Mouse (Mus musculus): ENCODE results near the gene Hoxc6. TPM values are rescaled to one million over a fixed set of nuclear protein-coding genes. Genes with fewer than 3 reads are reported as not detected.

The Hoxc6 gene
- total RNA-seq, 2 experiments from 2014 or later: not detected

- H3K27ac ChIP-seq: no peak overlapping the region
- H3K4me3 ChIP-seq: no peak overlapping the region
- TF ChIP-seq CTCF (conservative IDR thresholded peaks at IDR 0.05): no peak
- no peak for DNase-seq (ENCODE audit: low spot score in 2 of 2)
These were observed 58.3 kb downstream of the Hoxc6 start for GRCm38 (mm10) chr15:103056396-103056795.

GRCm38 (mm10) chr15:103058715-103059114 lies 60.7 kb downstream of the Hoxc6 start:
- TF ChIP-seq CTCF (conservative IDR thresholded peaks at IDR 0.05): no peak
- H3K27ac ChIP-seq: no peak overlapping the region
- no peak for DNase-seq (ENCODE audit: low spot score in 2 of 2)
- H3K4me3 ChIP-seq: no peak overlapping the region

GRCm38 (mm10) chr15:103059393-103059992 lies 61.4 kb downstream of the Hoxc6 start:
- Histone ChIP-seq H3K27ac (no peak overlapping the region), H3K4me3 (no peak overlapping the region)
- no peak for TF ChIP-seq CTCF (conservative IDR thresholded peaks at IDR 0.05)
- no peak for DNase-seq (ENCODE audit: low spot score in 2 of 2)

- H3K4me3 ChIP-seq: no peak overlapping the region
- H3K27ac ChIP-seq: no peak overlapping the region
- no peak for DNase-seq (ENCODE audit: low spot score in 2 of 2)
- no peak for TF ChIP-seq CTCF (conservative IDR thresholded peaks at IDR 0.05)
These were observed 61.9 kb downstream of the Hoxc6 start for GRCm38 (mm10) chr15:103060021-103060340.

GRCm38 (mm10) chr15:103060341-103061130 lies 62.5 kb downstream of the Hoxc6 start:
- no peak for DNase-seq (ENCODE audit: low spot score in 2 of 2)
- no peak for TF ChIP-seq CTCF (conservative IDR thresholded peaks at IDR 0.05)
- Histone ChIP-seq H3K4me3 (no peak overlapping the region), H3K27ac (no peak overlapping the region)

GRCm38 (mm10) chr15:103061131-103061825 lies 63.2 kb downstream of the Hoxc6 start:
- TF ChIP-seq CTCF (conservative IDR thresholded peaks at IDR 0.05): no peak
- H3K27ac ChIP-seq: no peak overlapping the region
- no peak overlapping the region for H3K4me3 ChIP-seq
- DNase-seq (ENCODE audit: low spot score in 2 of 2): no peak

Small RNA genes within 50 kb of the gene (microRNA-seq; reads per million reads assigned to microRNA genes)
- gene Mir196a-2 (0 to 0.32 reads per million in 2 experiments), gene Mir615 (0.55 to 1.6 reads per million in 2 experiments)

Other genes with a start within 250 kb of the Hoxc6 start
- gene Hoxc13, start 77.2 kb upstream of the Hoxc6 start, total RNA-seq (2021): not detected
- not detected for gene Hoxc12, start 61.5 kb upstream of the Hoxc6 start, total RNA-seq (2021)
- not detected for gene Hoxc11, start 43.8 kb upstream of the Hoxc6 start, total RNA-seq (2021)
- gene Hoxc10, start 31.5 kb upstream of the Hoxc6 start, total RNA-seq (2021): not detected
- not detected for gene Hoxc5, start 30.8 kb upstream of the Hoxc6 start, total RNA-seq (2021)
- gene Hoxc9, start 21.8 kb upstream of the Hoxc6 start, total RNA-seq (2021): not detected
- gene Hoxc8, start 7.7 kb upstream of the Hoxc6 start, total RNA-seq (2021): not detected
- not detected for gene Hoxc4, start 20.7 kb downstream of the Hoxc6 start, total RNA-seq (2021)
- gene Smug1, start 168.8 kb downstream of the Hoxc6 start, total RNA-seq (2021): 10 to 100 TPM; 17.9 to 18.2 TPM
- 100 to 1,000 TPM; 179 to 187 TPM for gene Cbx5, start 241.6 kb downstream of the Hoxc6 start, total RNA-seq (2021)
- 100 to 1,000 TPM; 256 to 265 TPM for gene Hnrnpa1, start 242.2 kb downstream of the Hoxc6 start, total RNA-seq (2021)

Data from layer of hippocampus, adult 2 months (tissue).